Mouse (Mus musculus) kidney, adult 2 months (tissue): ENCODE measurements around the gene Bet1l.

Source experiments
- CTCF ChIP-seq: fragments of 200-500 bp; conservative IDR thresholded peaks from 2 replicates; pipeline ENCODE4 v1.5.1; 2011; ENCODE audit warnings: low read depth, mild to moderate bottlenecking, control low read depth, low read length, moderate library complexity, mixed read lengths; ENCODE audit not compliant: insufficient read depth, insufficient read length
- POLR2A ChIP-seq: fragments of 200-500 bp; IDR thresholded peaks from one replicate; pipeline ENCODE4 v1.6.1; 2011; ENCODE audit warnings: low read depth, low read length, control low read depth

GRCm38 (mm10) chr7:140894611-140895010 is 37.2 kb upstream of the Bet1l start:
- TF ChIP-seq POLR2A (no peak), CTCF (no peak)
